Comparison of ENCODE assay signal across 8 mouse cellular contexts in the genomic region with DNA sequence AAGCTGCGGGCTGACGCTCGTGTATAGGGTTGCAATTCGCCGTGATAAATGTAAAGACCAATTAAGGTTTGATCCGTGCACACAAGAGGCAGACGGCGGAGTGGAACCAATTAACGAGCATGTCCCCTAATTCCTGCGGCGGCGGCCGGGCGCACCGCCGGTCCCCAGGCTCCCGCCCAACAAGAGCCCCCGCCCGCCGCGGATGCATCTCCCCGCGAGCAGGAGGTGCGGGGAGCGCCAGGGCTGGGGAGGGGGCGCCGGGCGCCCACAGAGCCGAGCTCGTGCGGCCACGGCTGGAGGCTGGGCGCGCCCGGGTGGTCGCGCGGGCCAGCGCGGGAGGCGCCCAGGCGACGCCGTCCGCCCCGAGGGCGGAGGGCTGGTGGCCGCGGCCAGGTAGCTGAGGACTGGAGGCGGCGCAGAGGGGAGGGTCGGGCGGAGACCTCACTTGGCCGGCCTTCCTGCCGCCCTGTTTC. TPM values are rescaled to one million over a fixed set of nuclear protein-coding genes. Genes with fewer than 3 reads are reported as not detected.
A peak's percentile ranks its signal among the peaks of the same experiment; 100 is the strongest.
DNase-seq lines count a peak whose midpoint lies in the region; ATAC-seq and TF ChIP-seq lines count a peak whose summit lies in the region.

No protein-coding gene starts in this region.

- ATAC-seq in embryonic facial prominence, embryonic 12.5 days (ENCODE audit: insufficient number of reproducible peaks, insufficient read depth, low FRiP score, low TSS enrichment), result peak; percentile 48
- ATAC-seq in intestine, embryonic 16.5 days, result no peak

- H3K27ac ChIP-seq in kidney, adult 2 months (ENCODE audit: insufficient read depth, low read depth, low read length), result no peak overlapping the region
- no peak overlapping the region for H3K27ac ChIP-seq in ES-Bruce4 (ENCODE audit: insufficient read depth, low read length)
- H3K27ac ChIP-seq in embryonic facial prominence, embryonic 12.5 days, result peak overlapping the region; percentile 77
- H3K27ac ChIP-seq in intestine, embryonic 16.5 days (ENCODE audit: low read length), result peak overlapping the region; percentile 83
- H3K27ac ChIP-seq in midbrain, embryonic 10.5 days (replicated peaks), result peak overlapping the region; percentile 87

- H3K9ac ChIP-seq in ES-Bruce4 (ENCODE audit: low read depth, poor library complexity, severe bottlenecking), result peak overlapping the region; percentile 58
- H3K9ac ChIP-seq in embryonic facial prominence, embryonic 12.5 days, result peak overlapping the region; percentile 70
- H3K9ac ChIP-seq in intestine, embryonic 16.5 days (ENCODE audit: low read depth, low read length), result peak overlapping the region; percentile 72

- no peaks in the 10 kb centered on the region for H3K36me3 ChIP-seq in kidney, adult 2 months (ENCODE audit: control insufficient read depth, insufficient read depth, low read length)
- no peaks in the 10 kb centered on the region for H3K36me3 ChIP-seq in ES-Bruce4 (ENCODE audit: control insufficient read depth, insufficient read depth, low read length, poor library complexity, severe bottlenecking)
- no peaks in the 10 kb centered on the region for H3K36me3 ChIP-seq in embryonic facial prominence, embryonic 12.5 days
- no peaks in the 10 kb centered on the region for H3K36me3 ChIP-seq in intestine, embryonic 16.5 days (ENCODE audit: control insufficient read depth, insufficient read depth, low read length)
- no peaks in the 10 kb centered on the region for H3K36me3 ChIP-seq in midbrain, embryonic 10.5 days

- 2% methylated on average over 49 of the region's 55 CpGs for WGBS in kidney, adult 2 months
- WGBS in embryonic facial prominence, embryonic 12.5 days, result 0% methylated on average over 44 of the region's 55 CpGs
- WGBS in intestine, embryonic 16.5 days, result 1% methylated on average over 49 of the region's 55 CpGs
- under 1% methylated on average over 53 of the region's 55 CpGs for WGBS in midbrain, embryonic 10.5 days

- DNase-seq in kidney, adult 2 months, result no peak
- no peak for DNase-seq in kidney, postnatal 25 days
- no peak for DNase-seq in midbrain, embryonic 10.5 days (ENCODE audit: low spot score)
- DNase-seq in testis, postnatal 10 days (ENCODE audit: low spot score), result peak; percentile 49
- no peak for DNase-seq in adipocyte (ENCODE audit: low spot score)

- peaks cover 2% of the 10 kb centered on the region; the same call in 1 of the 2 replicates for H3K27me3 ChIP-seq in kidney, adult 2 months (replicated peaks; ENCODE audit: control insufficient read depth, insufficient read depth, low read length)
- H3K27me3 ChIP-seq in ES-Bruce4 (ENCODE audit: control insufficient read depth, insufficient read depth, low read length, poor library complexity, severe bottlenecking), result no peaks in the 10 kb centered on the region
- H3K27me3 ChIP-seq in embryonic facial prominence, embryonic 12.5 days, result peaks cover 9% of the 10 kb centered on the region; the same call in 1 of the 2 replicates
- peaks cover 18% of the 10 kb centered on the region; the same call in 1 of the 2 replicates for H3K27me3 ChIP-seq in intestine, embryonic 16.5 days (replicated peaks; ENCODE audit: control insufficient read depth, insufficient read depth, low read length)
- peaks cover 76% of the 10 kb centered on the region for H3K27me3 ChIP-seq in midbrain, embryonic 10.5 days (ENCODE audit: low read depth, poor library complexity, severe bottlenecking)

- no peak for TF ChIP-seq POLR2A in kidney, adult 2 months (IDR thresholded peaks at IDR 0.05; ENCODE audit: low read depth, low read length)
- TF ChIP-seq POLR2A in ES-Bruce4 (IDR thresholded peaks at IDR 0.05; ENCODE audit: insufficient read depth, low read length), result no peak

- no peak for TF ChIP-seq EP300 in ES-Bruce4 (IDR thresholded peaks at IDR 0.05; ENCODE audit: insufficient read depth, low read depth, low read length)

- TF ChIP-seq CTCF in kidney, adult 2 months (conservative IDR thresholded peaks at IDR 0.05; ENCODE audit: insufficient read depth, insufficient read length, low read depth, low read length), result no peak
- TF ChIP-seq CTCF in ES-Bruce4 (IDR thresholded peaks at IDR 0.05; ENCODE audit: low read depth, low read length), result no peak

- H3K9me3 ChIP-seq in ES-Bruce4 (replicated peaks; ENCODE audit: control insufficient read depth, insufficient read depth, low read length, poor library complexity, severe bottlenecking), result no peaks in the 10 kb centered on the region
- H3K9me3 ChIP-seq in embryonic facial prominence, embryonic 12.5 days, result no peaks in the 10 kb centered on the region
- no peaks in the 10 kb centered on the region for H3K9me3 ChIP-seq in intestine, embryonic 16.5 days (ENCODE audit: control insufficient read depth, low read length)
- no peaks in the 10 kb centered on the region for H3K9me3 ChIP-seq in midbrain, embryonic 10.5 days (replicated peaks)

- peak overlapping the region; percentile 95 for H3K4me2 ChIP-seq in embryonic facial prominence, embryonic 12.5 days (replicated peaks)
- H3K4me2 ChIP-seq in intestine, embryonic 16.5 days (ENCODE audit: low read depth, low read length), result peak overlapping the region; percentile 96

- no peaks in the 10 kb centered on the region for H3K4me1 ChIP-seq in kidney, adult 2 months (ENCODE audit: control insufficient read depth, insufficient read depth, low read length)
- no peaks in the 10 kb centered on the region for H3K4me1 ChIP-seq in ES-Bruce4 (ENCODE audit: control insufficient read depth, insufficient read depth, low read length)
- peaks cover 7% of the 10 kb centered on the region for H3K4me1 ChIP-seq in embryonic facial prominence, embryonic 12.5 days
- peaks cover 9% of the 10 kb centered on the region; the same call in 1 of the 2 replicates for H3K4me1 ChIP-seq in intestine, embryonic 16.5 days (ENCODE audit: control insufficient read depth, insufficient read depth, low read length)
- peaks cover 27% of the 10 kb centered on the region for H3K4me1 ChIP-seq in midbrain, embryonic 10.5 days

- H3K4me3 ChIP-seq in kidney, adult 2 months (ENCODE audit: insufficient read depth, low read depth, low read length), result peak overlapping the region; percentile 69; the same call in 1 of the 2 replicates
- peak overlapping the region; percentile 64 for H3K4me3 ChIP-seq in ES-Bruce4 (ENCODE audit: low read depth, low read length)
- peak overlapping the region; percentile 64 for H3K4me3 ChIP-seq in embryonic facial prominence, embryonic 12.5 days
- peak overlapping the region; percentile 67 for H3K4me3 ChIP-seq in intestine, embryonic 16.5 days (ENCODE audit: low read length)
- peak overlapping the region; percentile 76 for H3K4me3 ChIP-seq in midbrain, embryonic 10.5 days

RNA-seq across cellular contexts. Expression of a gene that starts 0.6 kb away (rescaled TPM):
- 0.14 and 0.15 TPM in 2 replicates for polyA plus RNA-seq in kidney, adult 2 months (2012; rRNA removed)
- polyA plus RNA-seq in ES-Bruce4 (2011; ENCODE audit: insufficient read depth, insufficient read length, low read depth, missing spikeins), result 1.3 and 1.6 TPM in 2 replicates
- polyA plus RNA-seq in embryonic facial prominence, embryonic 12.5 days (2016; fragmentation: Nextera tagmentation; extraction: Ambion mirVana), result 6.5 and 6.9 TPM in 2 replicates
- polyA plus RNA-seq in intestine, embryonic 16.5 days (2015; fragmentation: Nextera tagmentation; extraction: Ambion mirVana), result 3.6 and 3.9 TPM in 2 replicates
- polyA plus RNA-seq in midbrain, embryonic 10.5 days (2016; fragmentation: Nextera tagmentation; extraction: Ambion mirVana), result 4.6 and 9.6 TPM in 2 replicates

Comparison
In these comparisons a context has a peak if more than half of its experiments do, and no peak if none do; other contexts are left out.
1. H3K27ac ChIP-seq: peak in embryonic facial prominence, embryonic 12.5 days (single experiment), intestine, embryonic 16.5 days (single experiment) and midbrain, embryonic 10.5 days (single experiment); none in kidney, adult 2 months (single experiment) and ES-Bruce4 (single experiment).
2. Peak in every context shown above with its lines, with median percentiles within 50 percentile points of each other: H3K4me3 ChIP-seq and H3K9ac ChIP-seq.